Comparison of ENCODE assay signal across 8 mouse cellular contexts in genomic region chr17:13440708-13441530, GRCm38 (mm10).
A peak's percentile ranks its signal among the peaks of the same experiment; 100 is the strongest.
DNase-seq lines count a peak whose midpoint lies in the region; ATAC-seq lines count a peak whose summit lies in the region.
"Not testable (repeated sequence)": the region's sequence is repeated elsewhere in the genome, so short reads cannot be mapped to it uniquely, and the experiment has no call there.

No protein-coding gene starts in this region.

- not testable (repeated sequence) for H3K27ac ChIP-seq in intestine, embryonic 15.5 days; kidney, embryonic 16.5 days (ENCODE audit: low read length); limb, embryonic 12.5 days

- peak; percentile 58 for ATAC-seq in CD4-positive, CD25-positive, alpha-beta regulatory T cell, adult 4 months
- peak; percentile 53; the same call in 1 of the 2 replicates for ATAC-seq in intestine, embryonic 15.5 days
- peak; percentile 47 for ATAC-seq in kidney, embryonic 16.5 days (ENCODE audit: low FRiP score, low TSS enrichment)
- peak; percentile 54; the same call in 1 of the 2 replicates for ATAC-seq in limb, embryonic 12.5 days (ENCODE audit: insufficient number of reproducible peaks, insufficient read depth, low FRiP score, low TSS enrichment, low read depth)

- H3K4me2 ChIP-seq in intestine, embryonic 15.5 days (replicated peaks); kidney, embryonic 16.5 days (replicated peaks; ENCODE audit: low read depth, low read length); limb, embryonic 12.5 days: not testable (repeated sequence)

- not testable (repeated sequence) for H3K9ac ChIP-seq in intestine, embryonic 15.5 days; kidney, embryonic 16.5 days (replicated peaks; ENCODE audit: low read length); limb, embryonic 12.5 days (replicated peaks)

- not testable (repeated sequence) for H3K36me3 ChIP-seq in intestine, embryonic 15.5 days; kidney, embryonic 16.5 days (ENCODE audit: insufficient read depth, low read length); limb, embryonic 12.5 days

- WGBS in intestine, embryonic 15.5 days = 79% methylated on average over 9 of the region's 9 CpGs
- 83% methylated on average over 9 of the region's 9 CpGs for WGBS in kidney, embryonic 16.5 days
- 84% methylated on average over 9 of the region's 9 CpGs for WGBS in limb, embryonic 12.5 days

- DNase-seq in adrenal gland, postnatal 10 days = peak; percentile 62
- DNase-seq in fibroblast of lung, adult 2 months (ENCODE audit: low read depth) = peak; percentile 15
- DNase-seq in lung, postnatal 36 days = peak; percentile 55
- DNase-seq in natural killer cell, adult 2 months (ENCODE audit: low spot score in 2 of 2) = peak; percentile 57 to 74

- H3K9me3 ChIP-seq in intestine, embryonic 15.5 days = not testable (repeated sequence)
- H3K9me3 ChIP-seq in kidney, embryonic 16.5 days (ENCODE audit: low read length) = peaks cover 19% of the 10 kb centered on the region
- H3K9me3 ChIP-seq in limb, embryonic 12.5 days = peaks cover 29% of the 10 kb centered on the region

- not testable (repeated sequence) for H3K4me1 ChIP-seq in intestine, embryonic 15.5 days (replicated peaks); kidney, embryonic 16.5 days (ENCODE audit: insufficient read depth, low read length); limb, embryonic 12.5 days (replicated peaks)

- not testable (repeated sequence) for H3K27me3 ChIP-seq in intestine, embryonic 15.5 days (replicated peaks); kidney, embryonic 16.5 days (ENCODE audit: insufficient read depth, low read length); limb, embryonic 12.5 days

- H3K4me3 ChIP-seq in intestine, embryonic 15.5 days (replicated peaks); kidney, embryonic 16.5 days (ENCODE audit: low read length); limb, embryonic 12.5 days (replicated peaks): not testable (repeated sequence)

Comparison
In these comparisons a context has a peak if more than half of its experiments do, and no peak if none do; other contexts are left out.
1. DNase-seq: peak in every context shown above with its lines; median percentile 66 in natural killer cell, adult 2 months; 62 in adrenal gland, postnatal 10 days; 55 in lung, postnatal 36 days; 15 in fibroblast of lung, adult 2 months.